Mouse (Mus musculus): ENCODE results near the gene Gatad2a. TPM values are rescaled to one million over a fixed set of nuclear protein-coding genes. Genes with fewer than 3 reads are reported as not detected.

The Gatad2a gene
- polyA plus RNA-seq, 1 experiment from 2014 or later: 92.7 TPM

Other genes starting within 250 kb of the Gatad2a start
- gene Zfp963, start 246.4 kb downstream of the Gatad2a start, polyA plus RNA-seq (2014; fragmentation: Nextera tagmentation; extraction: Ambion mirVana): 7.6 and 8.8 TPM in 2 replicates
- gene Gm20422, start 221.5 kb downstream of the Gatad2a start, polyA plus RNA-seq (2014; fragmentation: Nextera tagmentation; extraction: Ambion mirVana): 0.36 TPM in 1 of 2 replicates, not detected in the other
- gene Atp13a1, start 205.2 kb downstream of the Gatad2a start, polyA plus RNA-seq (2014; fragmentation: Nextera tagmentation; extraction: Ambion mirVana): 47.7 and 50.1 TPM in 2 replicates
- 39.5 and 42.0 TPM in 2 replicates for gene Zfp866, start 205.2 kb downstream of the Gatad2a start, polyA plus RNA-seq (2014; fragmentation: Nextera tagmentation; extraction: Ambion mirVana)
- gene Gmip, start 187.7 kb downstream of the Gatad2a start, polyA plus RNA-seq (2014; fragmentation: Nextera tagmentation; extraction: Ambion mirVana): 10.9 and 14.2 TPM in 2 replicates
- gene Lpar2, start 174.0 kb downstream of the Gatad2a start, polyA plus RNA-seq (2014; fragmentation: Nextera tagmentation; extraction: Ambion mirVana): 0.73 and 1.2 TPM in 2 replicates
- 28.8 and 31.2 TPM in 2 replicates for gene Pbx4, start 163.9 kb downstream of the Gatad2a start, polyA plus RNA-seq (2014; fragmentation: Nextera tagmentation; extraction: Ambion mirVana)
- 0.47 and 0.86 TPM in 2 replicates for gene Cilp2, start 108.7 kb downstream of the Gatad2a start, polyA plus RNA-seq (2014; fragmentation: Nextera tagmentation; extraction: Ambion mirVana)
- 4.1 and 4.8 TPM in 2 replicates for gene Tssk6, start 94.2 kb downstream of the Gatad2a start, polyA plus RNA-seq (2014; fragmentation: Nextera tagmentation; extraction: Ambion mirVana)
- 151 and 161 TPM in 2 replicates for gene Ndufa13, start 93.8 kb downstream of the Gatad2a start, polyA plus RNA-seq (2014; fragmentation: Nextera tagmentation; extraction: Ambion mirVana)
- 3.7 and 5.0 TPM in 2 replicates for gene Yjefn3, start 93.7 kb downstream of the Gatad2a start, polyA plus RNA-seq (2014; fragmentation: Nextera tagmentation; extraction: Ambion mirVana)
- 57.3 and 62.1 TPM in 2 replicates for gene Mau2, start 46.4 kb upstream of the Gatad2a start, polyA plus RNA-seq (2014; fragmentation: Nextera tagmentation; extraction: Ambion mirVana)
- gene Sugp1, start 46.4 kb upstream of the Gatad2a start, polyA plus RNA-seq (2014; fragmentation: Nextera tagmentation; extraction: Ambion mirVana): 39.2 and 39.5 TPM in 2 replicates
- 0.53 and 1.3 TPM in 2 replicates for gene Tm6sf2, start 76.5 kb upstream of the Gatad2a start, polyA plus RNA-seq (2014; fragmentation: Nextera tagmentation; extraction: Ambion mirVana)
- 0.21 and 0.27 TPM in 2 replicates for gene Hapln4, start 87.1 kb upstream of the Gatad2a start, polyA plus RNA-seq (2014; fragmentation: Nextera tagmentation; extraction: Ambion mirVana)
- gene Ncan, start 124.5 kb upstream of the Gatad2a start, polyA plus RNA-seq (2014; fragmentation: Nextera tagmentation; extraction: Ambion mirVana): 55.8 and 59.7 TPM in 2 replicates
- 18.9 and 20.6 TPM in 2 replicates for gene Nr2c2ap, start 134.9 kb upstream of the Gatad2a start, polyA plus RNA-seq (2014; fragmentation: Nextera tagmentation; extraction: Ambion mirVana)
- gene Rfxank, start 142.8 kb upstream of the Gatad2a start, polyA plus RNA-seq (2014; fragmentation: Nextera tagmentation; extraction: Ambion mirVana): 13.0 and 13.3 TPM in 2 replicates
- gene Borcs8, start 143.1 kb upstream of the Gatad2a start, polyA plus RNA-seq (2014; fragmentation: Nextera tagmentation; extraction: Ambion mirVana): 52.1 and 52.2 TPM in 2 replicates
- gene Mef2b, start 143.3 kb upstream of the Gatad2a start, polyA plus RNA-seq (2014; fragmentation: Nextera tagmentation; extraction: Ambion mirVana): 0.39 and 0.58 TPM in 2 replicates
- gene Tmem161a, start 176.0 kb upstream of the Gatad2a start, polyA plus RNA-seq (2014; fragmentation: Nextera tagmentation; extraction: Ambion mirVana): 36.4 and 36.8 TPM in 2 replicates
- gene Slc25a42, start 215.9 kb upstream of the Gatad2a start, polyA plus RNA-seq (2014; fragmentation: Nextera tagmentation; extraction: Ambion mirVana): 2.4 TPM in 2 replicates
- 48.3 and 50.6 TPM in 2 replicates for gene Sugp2, start 237.8 kb upstream of the Gatad2a start, polyA plus RNA-seq (2014; fragmentation: Nextera tagmentation; extraction: Ambion mirVana)
- gene Armc6, start 238.1 kb upstream of the Gatad2a start, polyA plus RNA-seq (2014; fragmentation: Nextera tagmentation; extraction: Ambion mirVana): 37.9 and 43.2 TPM in 2 replicates